Mouse (Mus musculus) heart, adult 10 weeks (tissue): ENCODE measurements around the gene Pcna. TPM values are rescaled to one million over a fixed set of nuclear protein-coding genes. Genes with fewer than 3 reads are reported as not detected.

ENCODE experiments used
- polyA plus RNA-seq: library from polyadenylated mRNA; stranded (reverse); fragments of 350-450 nt; fragmentation: Illumina TruSeq; extraction: RNeasy Lipid Tissue Mini Kit (QIAGEN cat#74804); gene quantifications from one replicate; pipeline ENCODE4 v1.2.3, GENCODE M21; 2014; ENCODE audit warnings: low read depth, low replicate concordance

Pcna gene
- polyA plus RNA-seq = 59.8 TPM

GRCm38 (mm10) chr2:132252542-132253528 lies at the start of gene Pcna:
Gene Pcna, minus strand, starts transcription at chr2:132253314.

GRCm38 (mm10) chr2:132262879-132263398 lies 9.8 kb upstream of the Pcna start, which contains the start of gene Cds2:
Gene Cds2, plus strand, starts transcription at chr2:132263148.

GRCm38 (mm10) chr2:132247539-132248313 lies 5.4 kb downstream of the Pcna start, which contains the start of gene Tmem230:
Gene Tmem230, minus strand, starts transcription at chr2:132247807.

Other genes with a start within 250 kb of the Pcna start
- gene Rassf2, start 223.1 kb downstream of the Pcna start, polyA plus RNA-seq = 5.3 TPM
- gene Slc23a2, start 108.2 kb downstream of the Pcna start, polyA plus RNA-seq = 10.6 TPM
- 35.0 TPM for gene Tmem230, start 5.5 kb downstream of the Pcna start, polyA plus RNA-seq
- gene Cds2, start 9.8 kb upstream of the Pcna start, polyA plus RNA-seq = 68.6 TPM
- gene Prokr2, start 132.1 kb upstream of the Pcna start, polyA plus RNA-seq = 0.18 TPM